Mouse (Mus musculus) testis, adult 2 months (tissue): Measurements from ENCODE around the gene Numa1.
"Not testable (repeated sequence)": the region's sequence is repeated elsewhere in the genome, so short reads cannot be mapped to it uniquely, and the experiment has no call there.

Experiments
- CTCF ChIP-seq: fragments of 200-500 bp; IDR thresholded peaks from 2 replicates; pipeline ENCODE4 v1.5.1; 2012; ENCODE audit warnings: low read depth, mild to moderate bottlenecking, inconsistent platforms, low read length, moderate library complexity; ENCODE audit not compliant: control insufficient read depth, insufficient read depth, insufficient replicate concordance
- POLR2A ChIP-seq: fragments of 200-500 bp; IDR thresholded peaks from 2 replicates; pipeline ENCODE4 v1.6.1; 2012; ENCODE audit warnings: low read depth, mild to moderate bottlenecking, inconsistent platforms, low read length, moderate library complexity; ENCODE audit not compliant: control insufficient read depth

DNA sequence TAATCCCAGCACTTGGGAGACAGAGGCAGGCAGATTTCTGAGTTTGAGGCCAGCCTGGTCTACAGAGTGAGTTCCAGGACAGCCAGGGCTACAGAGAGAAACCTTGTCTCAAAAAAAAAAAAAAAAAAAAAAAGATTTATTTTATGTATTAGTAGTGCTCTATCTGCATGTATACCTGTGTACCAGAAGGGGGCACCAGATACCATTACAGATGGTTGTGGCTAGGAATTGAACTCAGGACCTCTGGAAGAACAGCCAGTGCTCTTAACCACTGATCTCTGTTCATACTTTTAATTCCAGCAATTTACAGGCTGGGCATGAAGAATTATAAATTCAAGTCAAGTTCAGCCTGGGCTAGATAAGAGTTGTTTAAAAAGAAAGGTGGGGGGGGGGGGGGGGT, 114.6 kb downstream of the Numa1 start:
- TF ChIP-seq CTCF, POLR2A: not testable (repeated sequence)
